Mouse (Mus musculus) lung, adult 2 months (tissue): Measurements from ENCODE around the gene Cog5.

Experiments used
- CTCF ChIP-seq: fragments of 200-500 bp; IDR thresholded peaks from 2 replicates; pipeline ENCODE4 v1.5.1; 2011; ENCODE audit warnings: mild to moderate bottlenecking, low read length, control low read depth; ENCODE audit not compliant: insufficient read depth
- POLR2A ChIP-seq: fragments of 200-500 bp; IDR thresholded peaks from 2 replicates; pipeline ENCODE4 v1.6.1; 2011; ENCODE audit warnings: low read depth, mild to moderate bottlenecking, control low read depth, low read length, borderline replicate concordance; ENCODE audit errors: extremely low read depth

- TF ChIP-seq POLR2A (no peak), CTCF (no peak)
Measured at GRCm38 (mm10) chr12:31747301-31747700, 92.6 kb downstream of the Cog5 start.
